Mouse (Mus musculus): ENCODE data around the gene Tma7.

Gene Tma7

DNA sequence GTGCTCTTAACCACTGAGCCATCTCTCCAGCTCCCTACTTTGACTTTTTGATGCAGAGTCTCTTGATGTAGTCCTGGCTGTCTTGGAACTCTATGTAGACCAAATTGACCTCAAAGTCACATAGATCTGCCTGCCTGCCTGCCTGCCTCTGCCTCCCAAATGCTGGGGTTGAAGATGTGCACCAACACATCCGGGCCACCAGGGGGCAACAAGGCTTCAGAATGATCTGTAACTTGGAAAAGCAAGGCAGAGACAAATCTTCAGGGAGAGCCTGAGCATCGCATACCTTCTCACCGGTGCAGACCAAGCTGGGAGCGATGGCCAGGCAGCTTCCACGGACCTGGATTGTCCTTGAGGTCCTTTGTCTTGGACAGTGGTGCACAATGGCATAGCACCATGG is 36.1 kb downstream of the Tma7 start:
- DNase-seq (ENCODE audit: low spot score in 2 of 2) = peak in 1 of 2 experiments; percentile 16

DNA sequence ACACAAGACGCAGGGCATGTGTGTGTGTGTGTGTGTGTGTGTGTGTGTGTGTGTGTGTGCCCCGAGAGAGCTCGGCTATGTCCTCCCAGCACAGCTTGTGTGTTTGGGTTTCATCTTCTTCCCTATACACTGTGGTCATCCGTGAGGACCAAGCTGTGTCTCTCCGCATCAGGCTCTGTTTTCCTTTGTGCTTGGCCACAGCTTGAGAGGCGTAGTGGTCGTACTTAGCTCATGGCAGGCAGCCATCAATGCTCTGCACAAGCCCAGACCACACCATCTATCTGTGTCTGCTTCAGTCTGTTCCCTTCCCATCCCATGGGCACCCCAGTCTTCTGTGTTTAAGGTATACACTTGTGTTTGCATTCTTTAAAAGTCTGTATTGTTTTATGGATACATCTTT is 41.0 kb downstream of the Tma7 start:
- no peak for DNase-seq (ENCODE audit: low spot score in 2 of 2)

DNA sequence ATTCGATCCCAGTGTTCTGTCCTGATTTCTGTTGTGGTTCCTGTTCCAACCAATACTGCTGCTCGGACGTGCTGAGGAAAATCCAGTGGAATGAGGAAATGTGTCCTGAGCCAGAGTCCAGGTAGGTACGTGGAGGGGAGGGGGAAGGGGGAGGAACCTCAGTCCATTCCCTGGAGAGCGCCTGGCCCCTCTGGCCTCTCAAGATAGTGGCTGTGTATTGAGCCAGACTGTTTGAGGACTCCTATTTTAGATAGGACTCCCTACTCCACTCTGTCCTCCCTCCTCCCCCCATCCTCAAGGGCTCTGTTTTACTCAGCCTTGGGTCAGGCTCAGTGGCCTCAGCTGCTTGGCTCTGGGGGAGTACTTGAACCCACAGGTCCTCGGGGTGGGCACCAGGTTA is 41.5 kb downstream of the Tma7 start:
- DNase-seq (ENCODE audit: low spot score in 2 of 2) = no peak

GRCm38 (mm10) chr9:109040216-109040615 is 42.2 kb downstream of the Tma7 start:
- DNase-seq (ENCODE audit: low spot score in 2 of 2) = no peak

- DNase-seq (ENCODE audit: low spot score in 2 of 2) = no peak
Measured at GRCm38 (mm10) chr9:109039681-109040080, 42.7 kb downstream of the Tma7 start.

DNA sequence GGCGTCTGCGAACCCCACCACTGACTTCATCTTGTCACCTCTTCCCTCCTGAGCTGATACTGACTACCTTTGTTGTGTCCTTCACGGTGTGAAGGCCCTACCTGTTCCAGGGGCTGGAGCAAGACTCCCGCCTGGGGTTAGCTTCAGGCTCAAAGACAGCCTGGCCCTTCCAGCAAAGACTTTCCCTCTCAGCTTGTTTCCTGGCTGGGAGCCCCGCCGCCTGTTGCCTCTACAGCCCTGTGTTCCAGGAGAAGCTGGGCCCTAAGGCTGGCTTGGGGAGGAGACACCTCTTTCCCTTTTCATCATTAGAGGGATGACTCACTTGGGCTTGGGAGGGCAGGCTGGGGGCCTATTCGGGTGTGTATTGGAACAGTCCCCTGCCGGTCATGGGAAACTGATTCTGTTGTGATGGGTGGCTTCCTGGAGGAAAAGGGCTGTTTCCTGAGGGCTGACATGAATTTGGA is 43.5 kb downstream of the Tma7 start:
- DNase-seq (ENCODE audit: low spot score in 2 of 2) = no peak

DNA sequence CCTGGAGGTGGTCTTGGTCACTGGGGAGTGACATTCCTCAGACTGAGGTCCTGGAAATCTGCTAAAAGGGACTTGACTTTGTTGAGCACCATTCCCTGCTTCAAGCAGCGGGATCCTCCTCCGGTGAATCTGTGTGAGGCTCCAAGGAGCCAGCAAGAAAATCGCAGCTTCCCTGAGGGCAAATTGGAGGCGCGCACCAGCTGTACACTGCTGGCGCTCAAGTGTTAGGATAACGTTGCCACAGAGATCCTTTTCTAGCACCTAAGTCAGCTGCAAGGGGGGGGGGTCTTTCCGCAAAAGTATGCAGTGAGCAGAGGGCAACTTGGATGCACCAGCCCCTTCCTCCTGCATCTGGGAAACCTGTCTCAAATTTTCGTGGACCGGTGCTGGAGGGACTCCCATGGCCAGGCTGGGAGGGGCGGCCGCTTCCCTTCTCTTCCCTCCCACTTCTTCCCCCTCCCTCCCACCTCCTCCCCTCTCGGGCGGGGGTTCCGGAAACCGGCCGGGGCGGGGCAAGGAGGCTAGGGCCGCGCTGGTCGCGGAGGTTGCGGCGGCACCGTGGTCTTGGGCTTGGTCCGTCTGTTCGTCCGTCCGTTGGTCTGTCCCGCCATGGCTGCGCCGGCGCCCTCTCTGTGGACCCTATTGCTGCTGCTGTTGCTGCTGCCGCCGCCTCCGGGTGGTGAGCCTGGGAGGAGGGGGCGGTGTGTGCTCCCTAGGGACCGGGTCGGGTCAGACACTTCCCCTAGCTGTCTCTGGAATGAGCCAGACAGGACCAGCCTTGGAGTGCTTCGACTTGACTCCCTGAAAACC is 44.1 kb downstream of the Tma7 start, which contains the start of gene Shisa5:
TSS of gene Shisa5 (plus strand) at position 480 of the 810 bp plus-strand sequence.
- DNase-seq (ENCODE audit: low spot score in 2 of 2) = no peak

GRCm38 (mm10) chr9:109032435-109032834 is 50.0 kb downstream of the Tma7 start:
- no peak for DNase-seq (ENCODE audit: low spot score in 2 of 2)

DNA sequence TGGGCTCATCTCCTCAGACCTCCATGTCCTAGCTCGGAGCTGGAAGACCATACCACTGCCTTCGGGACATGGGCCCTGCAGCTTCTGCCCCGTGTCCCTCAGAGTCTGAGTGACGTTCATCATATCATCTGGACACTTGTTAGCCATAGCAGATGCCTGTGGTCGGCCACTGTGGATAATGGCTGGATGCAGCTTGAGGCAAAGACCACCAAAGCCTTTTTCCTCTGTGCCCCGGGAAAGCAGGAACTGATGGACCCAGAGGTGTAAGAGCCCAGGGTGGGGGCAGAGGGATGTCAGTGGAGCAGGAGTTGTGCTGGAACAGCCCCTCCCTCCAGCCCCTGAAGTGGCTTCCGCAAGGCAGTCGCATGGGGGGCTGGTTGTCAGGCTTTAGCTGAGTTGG is 50.7 kb downstream of the Tma7 start:
- DNase-seq (ENCODE audit: low spot score in 2 of 2) = no peak

GRCm38 (mm10) chr9:109031001-109031400 is 51.4 kb downstream of the Tma7 start:
- no peak for DNase-seq (ENCODE audit: low spot score in 2 of 2)

GRCm38 (mm10) chr9:109030312-109030711 is 52.1 kb downstream of the Tma7 start:
- DNase-seq (ENCODE audit: low spot score in 2 of 2) = no peak

GRCm38 (mm10) chr9:109028919-109029318 is 53.5 kb downstream of the Tma7 start:
- no peak for DNase-seq (ENCODE audit: low spot score in 2 of 2)

DNA sequence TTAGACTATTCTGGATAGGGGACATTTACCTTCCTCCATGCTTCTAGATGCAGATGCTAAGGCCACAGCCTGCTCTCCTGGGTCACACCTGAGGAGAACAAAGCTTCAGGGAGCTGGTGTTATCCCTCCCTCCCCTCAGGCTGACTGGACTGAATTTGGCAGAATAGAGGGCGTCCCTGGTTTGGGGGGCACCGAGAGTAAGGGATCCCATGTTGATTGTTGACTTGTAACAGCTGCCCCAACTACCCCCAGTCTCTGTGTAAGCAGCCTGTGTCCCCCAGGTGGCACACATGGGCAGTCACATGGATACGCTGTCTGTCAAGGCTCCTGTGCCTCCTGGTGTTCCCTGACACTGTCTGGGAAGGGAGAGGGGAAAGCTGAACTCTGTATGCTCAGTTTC is 54.0 kb downstream of the Tma7 start:
- no peak for DNase-seq (ENCODE audit: low spot score in 2 of 2)

- no peak for DNase-seq (ENCODE audit: low spot score in 2 of 2)
Measured at GRCm38 (mm10) chr9:109027521-109027920, 54.9 kb downstream of the Tma7 start.
